Mouse (Mus musculus) liver, adult 2 months (tissue): ENCODE measurements around the gene Foxp1.

Experiments
- CTCF ChIP-seq: fragments of 200-500 bp; IDR thresholded peaks from 2 replicates; pipeline ENCODE4 v1.5.1; 2011; ENCODE audit warnings: low read depth, low read length, control low read depth
- POLR2A ChIP-seq: fragments of 200-500 bp; IDR thresholded peaks from 2 replicates; pipeline ENCODE4 v1.6.1; 2011; ENCODE audit warnings: low read length, control low read depth; ENCODE audit not compliant: insufficient read depth; ENCODE audit errors: extremely low read depth

GRCm38 (mm10) chr6:98995681-98996080 lies 526.8 kb downstream of the Foxp1 start:
- no peak for TF ChIP-seq POLR2A
- no peak for TF ChIP-seq CTCF
